Mouse (Mus musculus): ENCODE measurements at regions not wholly inside any gene's neighbourhood (a gene's known extent, or its start where the extent isn't known, plus 50 kb on each side); places are given as distances from the start of the nearest gene placed in this dataset.

DNA sequence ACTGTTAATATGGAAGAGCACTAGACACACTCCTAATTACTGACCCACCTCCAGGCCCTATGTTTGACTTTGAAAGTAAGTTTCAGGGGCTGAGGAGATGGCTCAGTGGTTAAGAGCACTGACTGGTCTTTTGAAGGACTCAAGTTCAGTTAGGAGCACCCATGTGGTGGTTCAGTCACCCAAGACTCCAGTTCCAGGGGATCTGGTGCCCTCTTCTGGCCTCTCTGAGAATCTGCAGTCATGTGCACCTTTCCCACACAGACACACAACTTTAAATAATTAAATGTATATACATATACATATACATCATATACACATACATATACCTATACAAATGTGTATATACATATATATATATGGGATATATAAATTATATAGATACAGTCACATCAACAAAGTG, 91.5 kb upstream of the Mvb12b start:
- TF ChIP-seq CTCF (IDR thresholded peaks at IDR 0.05; ENCODE audit: low read depth, low read length) (peak; percentile 6; the same call in 1 of the 2 replicates), TAL1 (conservative IDR thresholded peaks at IDR 0.05; ENCODE audit: low read depth, low read length) (no peak)
